Mouse (Mus musculus): ENCODE data around the gene Grik4. TPM values are rescaled to one million over a fixed set of nuclear protein-coding genes. Genes with fewer than 3 reads are reported as not detected.

The Grik4 gene
- polyA plus RNA-seq, 1 experiment from 2014 or later, result 0.49 TPM

GRCm38 (mm10) chr9:42578106-42578505 lies 366.2 kb downstream of the Grik4 start:
- no peak overlapping the region for H3K9ac ChIP-seq (replicated peaks; ENCODE audit: low read length)
- no peak overlapping the region for H3K27ac ChIP-seq (replicated peaks; ENCODE audit: low read depth, low read length)
- ATAC-seq (replicated peaks; ENCODE audit: insufficient number of reproducible peaks, low FRiP score, low TSS enrichment, low read depth) (no peak), DNase-seq (ENCODE audit: low spot score) (no peak)
- 85% methylated on average over 7 of the region's 7 CpGs for WGBS
- H3K4me1 ChIP-seq (ENCODE audit: control insufficient read depth, insufficient read depth, low read length), result no peaks in the 10 kb centered on the region
- no peaks in the 10 kb centered on the region for H3K27me3 ChIP-seq (ENCODE audit: control insufficient read depth, insufficient read depth, low read length)
- H3K9me3 ChIP-seq (replicated peaks; ENCODE audit: control insufficient read depth, low read length), result no peaks in the 10 kb centered on the region
- no peak overlapping the region for H3K4me2 ChIP-seq (ENCODE audit: low read depth, low read length)
- H3K36me3 ChIP-seq (replicated peaks; ENCODE audit: control insufficient read depth, insufficient read depth, low read depth, low read length), result no peaks in the 10 kb centered on the region
- no peak overlapping the region for H3K4me3 ChIP-seq (ENCODE audit: low read depth, low read length)

- no peak overlapping the region for H3K4me2 ChIP-seq (ENCODE audit: low read depth, low read length)
- no peak overlapping the region for H3K9ac ChIP-seq (replicated peaks; ENCODE audit: low read length)
- no peaks in the 10 kb centered on the region for H3K9me3 ChIP-seq (replicated peaks; ENCODE audit: control insufficient read depth, low read length)
- no peak overlapping the region for H3K27ac ChIP-seq (replicated peaks; ENCODE audit: low read depth, low read length)
- DNase-seq (ENCODE audit: low spot score) (no peak), ATAC-seq (replicated peaks; ENCODE audit: insufficient number of reproducible peaks, low FRiP score, low TSS enrichment, low read depth) (no peak)
- no peaks in the 10 kb centered on the region for H3K4me1 ChIP-seq (ENCODE audit: control insufficient read depth, insufficient read depth, low read length)
- 53% methylated on average over 14 of the region's 14 CpGs for WGBS
- no peak overlapping the region for H3K4me3 ChIP-seq (ENCODE audit: low read depth, low read length)
- no peaks in the 10 kb centered on the region for H3K27me3 ChIP-seq (ENCODE audit: control insufficient read depth, insufficient read depth, low read length)
- no peaks in the 10 kb centered on the region for H3K36me3 ChIP-seq (replicated peaks; ENCODE audit: control insufficient read depth, insufficient read depth, low read depth, low read length)
Observed at GRCm38 (mm10) chr9:42573616-42574350, 370.5 kb downstream of the Grik4 start.

- Histone ChIP-seq H3K27me3 (ENCODE audit: control insufficient read depth, insufficient read depth, low read length) (no peaks in the 10 kb centered on the region), H3K9me3 (replicated peaks; ENCODE audit: control insufficient read depth, low read length) (no peaks in the 10 kb centered on the region), H3K4me2 (ENCODE audit: low read depth, low read length) (no peak overlapping the region; the same call in 1 of the 2 replicates), H3K9ac (replicated peaks; ENCODE audit: low read length) (no peak overlapping the region), H3K4me1 (ENCODE audit: control insufficient read depth, insufficient read depth, low read length) (no peaks in the 10 kb centered on the region), H3K36me3 (replicated peaks; ENCODE audit: control insufficient read depth, insufficient read depth, low read depth, low read length) (no peaks in the 10 kb centered on the region), H3K4me3 (ENCODE audit: low read depth, low read length) (no peak overlapping the region), H3K27ac (replicated peaks; ENCODE audit: low read depth, low read length) (no peak overlapping the region)
- 13% methylated on average over 6 of the region's 6 CpGs for WGBS
- DNase-seq (ENCODE audit: low spot score) (peak; percentile 82), ATAC-seq (replicated peaks; ENCODE audit: insufficient number of reproducible peaks, low FRiP score, low TSS enrichment, low read depth) (no peak)
Observed at GRCm38 (mm10) chr9:42573180-42573579, 371.1 kb downstream of the Grik4 start.

GRCm38 (mm10) chr9:42565921-42566320 lies 378.4 kb downstream of the Grik4 start:
- no peak overlapping the region for H3K4me3 ChIP-seq (ENCODE audit: low read depth, low read length)
- H3K4me1 ChIP-seq (ENCODE audit: control insufficient read depth, insufficient read depth, low read length), result no peaks in the 10 kb centered on the region
- no peak for ATAC-seq (replicated peaks; ENCODE audit: insufficient number of reproducible peaks, low FRiP score, low TSS enrichment, low read depth)
- H3K27ac ChIP-seq (replicated peaks; ENCODE audit: low read depth, low read length), result no peak overlapping the region
- no peaks in the 10 kb centered on the region for H3K36me3 ChIP-seq (replicated peaks; ENCODE audit: control insufficient read depth, insufficient read depth, low read depth, low read length)
- 84% methylated on average over 4 of the region's 4 CpGs for WGBS
- no peak for DNase-seq (ENCODE audit: low spot score)
- no peak overlapping the region for H3K9ac ChIP-seq (replicated peaks; ENCODE audit: low read length)
- H3K4me2 ChIP-seq (ENCODE audit: low read depth, low read length), result no peak overlapping the region
- H3K27me3 ChIP-seq (ENCODE audit: control insufficient read depth, insufficient read depth, low read length), result no peaks in the 10 kb centered on the region
- no peaks in the 10 kb centered on the region for H3K9me3 ChIP-seq (replicated peaks; ENCODE audit: control insufficient read depth, low read length)

- H3K4me1 ChIP-seq (ENCODE audit: control insufficient read depth, insufficient read depth, low read length), result no peaks in the 10 kb centered on the region
- no peak overlapping the region for H3K4me3 ChIP-seq (ENCODE audit: low read depth, low read length)
- H3K36me3 ChIP-seq (replicated peaks; ENCODE audit: control insufficient read depth, insufficient read depth, low read depth, low read length), result no peaks in the 10 kb centered on the region
- H3K9me3 ChIP-seq (replicated peaks; ENCODE audit: control insufficient read depth, low read length), result no peaks in the 10 kb centered on the region
- no peak overlapping the region for H3K27ac ChIP-seq (replicated peaks; ENCODE audit: low read depth, low read length)
- H3K9ac ChIP-seq (replicated peaks; ENCODE audit: low read length), result no peak overlapping the region
- whole genome bisulfite sequencing, result 81% methylated on average over 1 of the region's 1 CpGs
- H3K27me3 ChIP-seq (ENCODE audit: control insufficient read depth, insufficient read depth, low read length), result no peaks in the 10 kb centered on the region
- ATAC-seq (replicated peaks; ENCODE audit: insufficient number of reproducible peaks, low FRiP score, low TSS enrichment, low read depth), result no peak
- DNase-seq (ENCODE audit: low spot score), result no peak
- no peak overlapping the region for H3K4me2 ChIP-seq (ENCODE audit: low read depth, low read length)
Observed at GRCm38 (mm10) chr9:42555186-42555585, 389.1 kb downstream of the Grik4 start.

GRCm38 (mm10) chr9:42550116-42550515 lies 394.2 kb downstream of the Grik4 start:
- H3K9ac ChIP-seq (replicated peaks; ENCODE audit: low read length), result no peak overlapping the region
- no peaks in the 10 kb centered on the region for H3K36me3 ChIP-seq (replicated peaks; ENCODE audit: control insufficient read depth, insufficient read depth, low read depth, low read length)
- H3K4me2 ChIP-seq (ENCODE audit: low read depth, low read length), result no peak overlapping the region
- 15% methylated on average over 13 of the region's 13 CpGs for WGBS
- H3K27ac ChIP-seq (replicated peaks; ENCODE audit: low read depth, low read length), result no peak overlapping the region
- no peaks in the 10 kb centered on the region for H3K9me3 ChIP-seq (replicated peaks; ENCODE audit: control insufficient read depth, low read length)
- ATAC-seq (replicated peaks; ENCODE audit: insufficient number of reproducible peaks, low FRiP score, low TSS enrichment, low read depth), result no peak
- peak; percentile 72 for DNase-seq (ENCODE audit: low spot score)
- no peak overlapping the region for H3K4me3 ChIP-seq (ENCODE audit: low read depth, low read length)
- no peaks in the 10 kb centered on the region for H3K4me1 ChIP-seq (ENCODE audit: control insufficient read depth, insufficient read depth, low read length)
- no peaks in the 10 kb centered on the region for H3K27me3 ChIP-seq (ENCODE audit: control insufficient read depth, insufficient read depth, low read length)

- DNase-seq (ENCODE audit: low spot score) (no peak), ATAC-seq (replicated peaks; ENCODE audit: insufficient number of reproducible peaks, low FRiP score, low TSS enrichment, low read depth) (no peak)
- 75% methylated on average over 7 of the region's 7 CpGs for WGBS
- H3K27ac ChIP-seq (replicated peaks; ENCODE audit: low read depth, low read length), result no peak overlapping the region
- H3K4me2 ChIP-seq (ENCODE audit: low read depth, low read length), result no peak overlapping the region
- H3K9me3 ChIP-seq (replicated peaks; ENCODE audit: control insufficient read depth, low read length), result no peaks in the 10 kb centered on the region
- no peak overlapping the region for H3K4me3 ChIP-seq (ENCODE audit: low read depth, low read length)
- no peak overlapping the region for H3K9ac ChIP-seq (replicated peaks; ENCODE audit: low read length)
- no peaks in the 10 kb centered on the region for H3K27me3 ChIP-seq (ENCODE audit: control insufficient read depth, insufficient read depth, low read length)
- H3K4me1 ChIP-seq (ENCODE audit: control insufficient read depth, insufficient read depth, low read length), result no peaks in the 10 kb centered on the region
- no peaks in the 10 kb centered on the region for H3K36me3 ChIP-seq (replicated peaks; ENCODE audit: control insufficient read depth, insufficient read depth, low read depth, low read length)
Observed at GRCm38 (mm10) chr9:42548981-42549380, 395.3 kb downstream of the Grik4 start.

- Histone ChIP-seq H3K27me3 (ENCODE audit: control insufficient read depth, insufficient read depth, low read length) (no peaks in the 10 kb centered on the region), H3K9ac (replicated peaks; ENCODE audit: low read length) (no peak overlapping the region), H3K4me1 (ENCODE audit: control insufficient read depth, insufficient read depth, low read length) (no peaks in the 10 kb centered on the region), H3K27ac (replicated peaks; ENCODE audit: low read depth, low read length) (no peak overlapping the region), H3K36me3 (replicated peaks; ENCODE audit: control insufficient read depth, insufficient read depth, low read depth, low read length) (no peaks in the 10 kb centered on the region), H3K9me3 (replicated peaks; ENCODE audit: control insufficient read depth, low read length) (no peaks in the 10 kb centered on the region), H3K4me2 (ENCODE audit: low read depth, low read length) (no peak overlapping the region), H3K4me3 (ENCODE audit: low read depth, low read length) (no peak overlapping the region)
- DNase-seq (ENCODE audit: low spot score), result no peak
- ATAC-seq (replicated peaks; ENCODE audit: insufficient number of reproducible peaks, low FRiP score, low TSS enrichment, low read depth), result no peak
- WGBS, result 81% methylated on average over 10 of the region's 10 CpGs
Observed at GRCm38 (mm10) chr9:42544521-42544920, 399.8 kb downstream of the Grik4 start.

Data from embryonic facial prominence, embryonic 11.5 days (tissue).